Mouse (Mus musculus) brain, embryonic 14.5 days (tissue): ENCODE data around the gene Srd5a1. TPM values are rescaled to one million over a fixed set of nuclear protein-coding genes. Genes with fewer than 3 reads are reported as not detected.

Experiments
- DNase-seq: peaks from one replicate; pipeline ENCODE4 v3.0.0-alpha.2; 2011; ENCODE audit warnings: low read depth
- CTCF ChIP-seq: fragments of 200-500 bp; IDR thresholded peaks from 2 replicates; pipeline ENCODE4 v1.5.1; 2012; ENCODE audit warnings: inconsistent platforms, mild to moderate bottlenecking, moderate library complexity, borderline replicate concordance; ENCODE audit not compliant: insufficient read depth, insufficient read length; ENCODE audit errors: extremely low read depth
- POLR2A ChIP-seq: fragments of 200-500 bp; IDR thresholded peaks from 2 replicates; pipeline ENCODE4 v1.6.1; 2012; ENCODE audit warnings: mild to moderate bottlenecking, inconsistent platforms, borderline replicate concordance; ENCODE audit not compliant: poor library complexity, insufficient read depth, insufficient read length, severe bottlenecking; ENCODE audit errors: extremely low read depth
- polyA plus RNA-seq: library from polyadenylated mRNA; depleted of rRNA; stranded (reverse); fragments of >200 nt; gene quantifications from 2 replicates; pipeline ENCODE4 v1.2.3, GENCODE M21; 2012

Srd5a1 gene
- polyA plus RNA-seq, 1 experiment, result 13.5 TPM

GRCm38 (mm10) chr13:69562004-69562403, 49.2 kb downstream of the Srd5a1 start:
- no peak for DNase-seq

GRCm38 (mm10) chr13:69559291-69559961, 51.8 kb downstream of the Srd5a1 start:
- DNase-seq, result peak; percentile 65
- no peak for TF ChIP-seq CTCF
- no peak for TF ChIP-seq POLR2A

More at GRCm38 (mm10) chr13:69562004-69562403, 49.2 kb downstream of the Srd5a1 start:
- TF ChIP-seq POLR2A (no peak), CTCF (no peak)

GRCm38 (mm10) chr13:69558098-69558660, 53.1 kb downstream of the Srd5a1 start:
- peak; percentile 61 for DNase-seq
- TF ChIP-seq POLR2A (no peak), CTCF (no peak)

- DNase-seq, result no peak
- TF ChIP-seq CTCF, result no peak
- TF ChIP-seq POLR2A, result no peak
Observed at GRCm38 (mm10) chr13:69556728-69557127, 54.5 kb downstream of the Srd5a1 start.

DNA sequence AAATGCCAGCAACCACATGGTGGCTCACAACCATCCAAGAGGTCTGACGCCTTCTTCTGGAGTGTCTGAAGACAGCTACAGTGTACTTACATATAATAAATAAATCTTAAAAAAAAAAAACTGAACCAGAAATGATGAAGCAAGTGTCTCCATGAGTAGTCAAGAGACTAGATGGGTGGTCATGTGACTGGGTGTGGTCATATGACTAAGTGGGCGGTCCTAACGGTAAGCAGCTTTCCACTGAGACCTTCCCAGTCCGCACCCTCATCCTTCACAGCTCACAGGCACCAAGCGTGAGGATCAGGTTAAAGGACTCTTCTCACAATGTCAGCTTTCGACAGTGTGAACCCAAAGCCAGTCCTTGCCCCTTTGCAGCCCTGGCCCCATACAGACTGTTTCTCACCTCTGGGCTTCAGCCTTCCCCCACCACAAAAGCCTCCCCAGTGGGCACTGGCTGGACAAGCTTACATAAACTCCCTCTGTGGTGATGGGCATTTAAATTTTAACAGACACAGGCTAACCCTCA, 55.2 kb downstream of the Srd5a1 start:
- TF ChIP-seq POLR2A, result no peak
- no peak for TF ChIP-seq CTCF
- DNase-seq, result no peak

DNA sequence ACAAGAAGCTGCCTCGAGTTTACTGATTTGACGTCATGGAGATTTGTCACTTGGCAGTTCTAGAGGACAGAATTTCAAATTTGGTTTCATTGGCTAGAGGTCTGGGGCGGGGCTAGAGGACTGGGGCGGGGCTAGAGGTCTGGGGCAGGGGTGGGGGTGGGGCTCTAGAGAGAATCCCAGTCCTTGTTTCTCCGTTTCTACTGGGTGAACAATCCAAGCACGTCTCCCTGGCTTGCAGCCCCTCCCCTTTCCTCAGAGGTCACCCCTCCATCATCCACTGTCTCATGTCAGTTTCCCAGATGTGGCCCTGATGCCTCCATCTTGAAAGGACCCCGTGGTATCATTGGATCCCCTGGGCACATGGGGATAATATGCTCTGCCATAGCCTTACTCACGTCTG, 56.2 kb downstream of the Srd5a1 start:
- no peak for DNase-seq
- TF ChIP-seq CTCF, result no peak
- no peak for TF ChIP-seq POLR2A

GRCm38 (mm10) chr13:69554255-69554654, 57.0 kb downstream of the Srd5a1 start:
- no peak for TF ChIP-seq CTCF
- no peak for TF ChIP-seq POLR2A
- no peak for DNase-seq

GRCm38 (mm10) chr13:69553024-69553423, 58.2 kb downstream of the Srd5a1 start:
- TF ChIP-seq CTCF (peak; percentile 77), POLR2A (no peak)
- DNase-seq, result peak; percentile 48

DNA sequence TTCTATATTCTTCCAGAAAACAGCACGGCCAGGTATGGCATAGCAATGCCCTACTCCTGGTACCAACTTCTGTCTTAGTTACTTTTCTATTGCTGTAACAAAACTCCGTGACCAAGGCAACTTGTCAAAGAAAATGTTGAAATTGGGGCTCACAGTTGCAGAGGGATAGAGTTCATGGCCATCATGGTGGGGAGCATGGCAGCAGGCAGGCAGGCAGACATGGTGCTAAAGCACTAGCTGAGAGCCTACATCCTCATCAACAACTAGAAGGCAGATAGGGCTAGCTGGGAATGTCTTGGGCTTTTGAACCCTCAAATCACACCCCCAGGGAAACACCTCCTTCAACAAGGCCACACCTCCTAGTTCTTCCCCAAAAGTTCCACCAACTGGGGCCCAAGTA, 60.4 kb downstream of the Srd5a1 start:
- TF ChIP-seq CTCF, result no peak
- no peak for DNase-seq

GRCm38 (mm10) chr13:69549980-69550379, 61.3 kb downstream of the Srd5a1 start:
- DNase-seq, result no peak
- TF ChIP-seq POLR2A, result no peak
- TF ChIP-seq CTCF, result no peak

GRCm38 (mm10) chr13:69547488-69548180, 63.6 kb downstream of the Srd5a1 start:
- TF ChIP-seq POLR2A (no peak), CTCF (no peak)
- no peak for DNase-seq

- no peak for TF ChIP-seq POLR2A
- TF ChIP-seq CTCF, result peak; percentile 61; the same call in 1 of the 2 replicates
- DNase-seq, result peak; percentile 58
Observed at GRCm38 (mm10) chr13:69545019-69545418, 66.2 kb downstream of the Srd5a1 start.

DNA sequence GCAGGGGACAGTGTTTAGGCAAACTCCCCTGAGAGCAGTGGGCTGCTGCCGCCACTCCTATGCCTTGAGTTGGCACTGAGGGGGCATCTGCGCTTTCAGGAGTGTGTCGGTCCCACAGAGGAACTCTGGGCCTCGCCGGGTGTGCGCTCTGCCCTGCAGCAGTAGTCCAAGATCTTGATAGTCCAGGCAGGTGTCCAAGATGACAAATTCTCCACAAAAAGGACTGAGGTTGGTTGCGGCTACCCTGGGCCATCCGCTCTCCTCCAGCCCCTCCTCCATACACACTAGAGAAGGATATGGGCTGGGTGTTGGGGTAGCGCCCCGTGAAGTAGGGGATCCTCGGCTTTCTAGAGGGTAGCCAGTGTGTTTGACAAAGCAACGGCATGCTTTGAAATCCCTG, 67.6 kb downstream of the Srd5a1 start:
- no peak for TF ChIP-seq POLR2A
- no peak for TF ChIP-seq CTCF

More for the DNA sequence above, 67.6 kb downstream of the Srd5a1 start:
- DNase-seq, result no peak
